Mouse (Mus musculus) stomach, postnatal 0 days (tissue): ENCODE data around the gene Stap2.

Experiments
- CTCF ChIP-seq: IDR thresholded peaks from 2 replicates; pipeline ENCODE4 v1.5.1; 2016; ENCODE audit warnings: antibody characterized with exemption, low read depth, mild to moderate bottlenecking, moderate library complexity
- EP300 ChIP-seq: optimal IDR thresholded peaks from 2 replicates; pipeline ENCODE3; 2016; ENCODE audit warnings: antibody characterized with exemption

DNA sequence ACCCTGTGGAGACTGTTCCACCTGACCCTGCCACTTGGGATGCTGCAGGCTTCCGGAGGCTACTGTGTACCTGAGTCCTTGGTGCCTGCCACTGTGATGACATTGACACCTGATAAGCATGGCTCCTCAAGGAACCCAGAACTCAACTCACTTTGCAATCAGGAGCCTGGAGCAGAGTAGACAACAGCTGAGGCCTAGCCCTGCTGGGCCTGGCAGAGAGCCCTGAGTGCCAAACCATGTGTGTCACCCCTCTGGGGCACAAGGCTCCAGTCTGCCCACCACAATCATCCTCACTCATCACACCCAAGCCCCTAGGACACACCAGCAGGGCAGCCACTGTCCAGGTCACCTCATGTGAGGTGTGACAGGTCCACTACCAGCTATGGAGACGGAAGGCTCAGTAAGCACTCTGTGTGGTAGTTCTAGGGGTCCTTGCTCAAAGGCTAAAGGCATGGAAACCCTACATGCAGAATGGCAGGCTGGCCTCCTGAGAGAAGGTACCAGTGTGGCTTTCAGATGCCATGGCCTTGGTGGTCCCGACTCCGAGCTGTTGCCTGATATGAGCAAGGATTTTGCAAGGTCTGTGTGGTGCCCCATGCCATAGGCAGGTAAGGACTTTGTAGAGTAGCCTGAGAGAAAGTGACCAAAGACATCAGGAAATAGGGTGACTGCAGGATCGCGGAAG, 15.2 kb upstream of the Stap2 start:
- TF ChIP-seq CTCF (no peak), EP300 (no peak)
